Mouse (Mus musculus) kidney, postnatal 14 days (tissue): ENCODE measurements around the gene Gm20696.

ENCODE experiments used
- DNase-seq: peaks from one replicate; pipeline ENCODE4 v3.0.0; 2022; ENCODE audit warnings: mixed read lengths

Gm20696 gene

DNA sequence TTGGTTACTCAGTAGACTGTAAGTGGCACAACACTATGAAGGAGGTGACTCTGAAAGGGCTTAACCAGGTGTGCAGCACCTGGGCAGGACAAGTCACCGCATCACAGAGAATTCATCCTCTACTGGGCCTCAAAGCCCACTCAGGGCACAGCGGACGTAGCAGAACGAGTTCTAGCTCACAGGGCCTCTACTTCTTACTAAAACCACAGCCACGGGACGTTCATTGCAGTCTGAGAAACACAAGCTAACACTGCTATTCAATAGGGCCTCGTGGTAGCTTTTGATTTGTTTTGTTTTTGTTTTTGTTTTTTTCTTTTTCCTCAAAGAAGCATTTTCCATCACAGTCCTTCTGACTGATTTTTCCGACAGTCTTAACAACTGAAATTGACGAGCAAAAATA, 233.6 kb downstream of the Gm20696 start:
- DNase-seq: no peak

DNA sequence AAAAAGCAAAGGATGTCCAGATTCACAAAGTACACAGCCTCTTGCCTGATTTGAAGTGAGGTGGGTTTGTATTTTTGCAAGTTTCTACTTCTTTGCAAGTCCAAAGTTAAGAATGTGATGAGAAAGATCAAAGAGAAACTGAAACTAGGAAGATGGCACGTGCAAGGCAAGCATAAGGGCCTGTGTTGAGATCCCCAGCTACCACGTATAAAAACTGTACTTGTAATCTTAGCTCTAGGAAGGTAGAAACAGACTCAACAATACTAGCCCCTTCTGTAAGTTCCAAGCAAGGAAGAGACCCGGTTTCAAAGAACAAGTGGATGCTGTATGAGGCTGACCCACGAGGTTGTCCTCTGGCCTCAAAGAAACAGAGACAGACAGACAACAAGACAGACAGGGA, 234.7 kb downstream of the Gm20696 start:
- no peak for DNase-seq

DNA sequence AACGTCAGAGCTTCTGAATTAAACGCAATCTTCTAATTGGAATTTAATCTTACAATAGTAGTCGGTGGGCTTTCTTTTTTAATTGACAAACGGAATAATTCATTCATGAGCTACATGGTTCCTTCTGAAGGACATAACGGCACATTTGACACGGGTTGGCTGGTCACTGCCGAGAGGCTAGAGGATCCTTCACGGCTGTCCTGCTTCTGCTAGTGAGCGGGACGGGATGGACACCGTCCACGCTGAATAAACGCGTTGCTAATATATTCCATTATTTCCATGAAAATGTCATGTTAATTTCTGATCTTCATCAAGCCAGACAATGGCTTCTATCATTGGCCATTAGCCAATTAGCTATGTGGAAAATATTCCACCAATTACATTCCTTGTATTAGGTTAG, 236.0 kb downstream of the Gm20696 start:
- no peak for DNase-seq

DNA sequence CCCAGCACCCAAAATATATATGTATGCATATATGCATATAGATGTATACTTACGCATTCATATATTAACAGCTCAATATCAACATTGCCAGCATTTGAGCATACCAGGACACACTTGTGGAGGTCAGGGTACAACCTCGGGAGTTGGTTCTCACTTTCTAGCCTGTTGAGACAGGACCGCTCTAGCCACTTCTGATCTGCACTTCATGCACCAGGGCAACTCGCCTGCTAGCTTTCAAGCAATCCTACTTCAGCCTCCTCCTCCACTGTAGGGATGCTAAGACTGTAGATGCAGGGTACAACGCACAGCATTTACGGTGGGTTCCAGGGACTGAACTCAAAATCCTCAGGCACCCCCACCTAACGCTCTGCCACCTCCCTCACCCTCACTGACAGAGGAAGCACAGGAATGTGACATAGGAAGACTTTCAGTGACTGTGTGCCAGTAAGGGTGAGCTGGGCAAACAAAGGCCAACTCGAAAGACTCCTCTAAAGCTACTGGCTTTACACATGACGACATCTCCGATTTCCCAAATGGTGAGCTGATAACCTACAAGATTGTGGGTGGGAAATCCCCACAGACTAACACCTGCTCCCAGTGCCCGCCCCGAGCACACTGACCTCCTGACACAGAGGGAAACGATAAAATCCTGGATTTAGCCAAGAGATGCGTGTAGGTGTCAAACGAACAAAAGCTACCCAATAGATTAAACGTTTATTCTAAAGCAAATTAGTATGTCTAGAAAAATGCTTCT, 237.0 kb downstream of the Gm20696 start:
- no peak for DNase-seq

DNA sequence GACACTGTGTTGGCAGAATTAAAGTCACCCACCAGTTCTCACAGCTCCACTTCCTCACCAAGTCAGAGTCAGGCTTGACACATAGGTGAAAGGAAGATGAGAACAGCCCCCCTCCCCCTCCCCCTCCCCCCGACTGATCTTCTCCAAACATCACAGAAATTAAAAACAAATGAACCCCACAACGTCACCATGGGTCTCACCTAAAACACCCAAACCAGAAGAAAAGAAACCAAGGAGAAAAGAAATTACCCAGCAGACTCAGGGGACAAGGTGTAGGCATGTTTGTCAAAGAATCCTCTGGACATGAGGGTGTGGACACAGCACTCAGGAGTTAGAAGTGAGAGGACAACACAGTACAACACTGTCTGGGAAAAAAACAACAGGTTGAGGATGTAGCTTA, 237.6 kb downstream of the Gm20696 start:
- DNase-seq: no peak

DNA sequence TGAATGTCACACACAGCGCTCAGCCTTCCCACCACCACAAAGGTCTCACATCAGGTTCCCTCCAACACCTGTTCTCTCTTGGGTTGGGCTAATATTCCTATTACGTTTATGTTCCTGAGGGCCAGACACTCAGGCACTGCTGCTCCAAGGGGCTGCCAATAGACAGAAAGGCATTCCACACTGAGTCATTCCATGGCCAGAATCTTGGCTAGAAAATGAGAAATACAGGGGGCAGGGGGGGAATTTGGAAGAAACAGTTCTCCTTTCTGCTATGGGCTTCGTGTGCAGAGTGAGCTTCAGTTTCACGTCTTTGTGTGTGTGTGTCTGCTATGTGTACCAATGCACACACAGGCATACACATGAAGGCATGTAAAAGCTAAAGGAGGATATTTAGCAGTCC, 239.3 kb downstream of the Gm20696 start:
- DNase-seq: no peak

DNA sequence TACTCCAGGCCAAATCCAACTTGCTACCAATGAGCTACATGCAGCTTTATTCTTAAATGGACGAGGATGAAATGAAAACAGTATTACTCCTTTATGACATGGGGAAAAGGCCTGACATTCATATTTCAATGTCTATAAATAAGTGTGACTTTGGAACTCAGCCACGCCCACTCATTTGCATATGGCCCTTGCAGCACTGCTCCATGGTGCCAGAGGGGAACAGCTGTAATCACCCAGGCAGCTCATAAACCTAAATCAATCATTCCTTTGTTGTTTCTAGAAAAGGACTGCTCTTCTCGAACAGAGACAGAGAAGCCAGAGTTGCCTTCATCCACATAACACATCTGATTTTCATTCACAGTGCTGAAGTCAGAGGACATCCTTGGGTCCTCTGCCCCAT, 241.6 kb downstream of the Gm20696 start:
- DNase-seq: no peak

DNA sequence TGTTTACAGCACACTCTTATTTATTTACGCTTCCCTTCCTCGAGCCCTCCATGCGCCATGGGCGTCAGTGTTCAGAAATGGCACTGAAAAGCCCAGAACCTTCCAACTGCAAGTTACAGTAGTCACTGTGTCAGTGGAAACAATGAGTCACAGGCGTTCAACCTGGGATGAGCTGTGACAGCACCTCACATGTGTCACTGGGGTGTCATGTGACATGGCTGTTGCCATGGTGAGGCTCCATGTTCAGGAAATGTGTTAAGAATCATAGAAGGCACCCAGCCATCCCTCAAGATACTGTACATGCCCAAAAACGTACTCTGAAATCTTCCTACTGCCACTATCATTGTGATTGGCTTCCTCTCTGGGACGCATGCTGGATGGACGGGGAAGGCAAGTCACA, 245.9 kb downstream of the Gm20696 start:
- no peak for DNase-seq

DNA sequence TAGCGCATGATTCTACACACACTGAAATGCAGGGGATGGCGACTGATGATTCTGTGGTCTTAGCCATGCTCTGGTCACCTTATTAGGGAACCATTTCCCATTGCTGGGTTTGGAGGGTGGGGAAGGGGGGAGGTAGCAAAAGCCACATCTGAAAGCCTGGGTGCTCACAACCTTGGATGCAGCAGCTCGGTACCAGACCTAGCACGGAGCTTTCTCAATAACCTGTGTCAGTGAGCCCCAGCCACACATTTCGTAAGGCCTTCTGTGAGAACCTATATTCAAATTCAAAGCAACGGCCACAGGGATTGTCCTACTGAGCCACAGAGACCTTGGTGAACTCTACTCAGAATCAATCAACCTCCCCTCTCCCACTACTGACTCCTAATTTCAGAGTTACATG, 254.0 kb downstream of the Gm20696 start:
- no peak for DNase-seq

DNA sequence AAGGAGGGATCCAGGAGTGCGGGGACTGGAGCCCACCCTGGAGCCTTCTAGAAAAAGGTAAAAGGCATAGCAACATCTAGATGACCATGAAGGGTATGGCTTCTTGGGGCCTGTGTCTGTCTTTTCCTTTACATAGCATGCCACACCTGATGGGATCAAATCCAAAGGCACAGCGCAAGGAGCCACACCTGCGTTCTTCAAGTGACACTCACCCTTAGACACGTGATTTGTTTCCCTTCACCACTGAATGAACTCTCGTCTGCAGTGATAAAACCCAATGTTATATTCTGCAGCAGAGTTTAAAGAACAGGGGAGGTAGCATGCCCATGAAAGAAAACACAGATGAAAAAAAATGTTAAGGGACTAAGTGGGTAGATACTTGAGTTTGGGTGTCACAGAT, 257.0 kb downstream of the Gm20696 start:
- no peak for DNase-seq

DNA sequence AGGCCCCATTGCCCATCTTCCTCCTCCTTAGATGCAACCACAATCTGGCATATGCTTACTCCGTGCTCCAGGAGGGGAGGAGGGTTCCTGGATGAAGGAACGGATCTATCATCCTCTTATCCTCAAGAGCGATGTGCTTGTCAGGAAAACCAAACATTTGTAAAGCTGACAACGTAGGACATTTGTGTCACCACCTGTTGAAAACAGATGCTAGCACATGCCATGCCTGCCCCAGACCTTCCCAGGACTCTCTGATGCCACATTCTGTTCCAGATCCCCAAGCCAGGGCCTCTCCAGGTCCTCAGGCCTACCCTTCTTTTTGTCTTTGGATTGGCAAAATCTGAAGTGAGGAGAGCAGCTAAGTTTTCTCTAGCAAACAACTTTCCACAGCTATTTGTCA, 257.7 kb downstream of the Gm20696 start:
- DNase-seq: no peak

DNA sequence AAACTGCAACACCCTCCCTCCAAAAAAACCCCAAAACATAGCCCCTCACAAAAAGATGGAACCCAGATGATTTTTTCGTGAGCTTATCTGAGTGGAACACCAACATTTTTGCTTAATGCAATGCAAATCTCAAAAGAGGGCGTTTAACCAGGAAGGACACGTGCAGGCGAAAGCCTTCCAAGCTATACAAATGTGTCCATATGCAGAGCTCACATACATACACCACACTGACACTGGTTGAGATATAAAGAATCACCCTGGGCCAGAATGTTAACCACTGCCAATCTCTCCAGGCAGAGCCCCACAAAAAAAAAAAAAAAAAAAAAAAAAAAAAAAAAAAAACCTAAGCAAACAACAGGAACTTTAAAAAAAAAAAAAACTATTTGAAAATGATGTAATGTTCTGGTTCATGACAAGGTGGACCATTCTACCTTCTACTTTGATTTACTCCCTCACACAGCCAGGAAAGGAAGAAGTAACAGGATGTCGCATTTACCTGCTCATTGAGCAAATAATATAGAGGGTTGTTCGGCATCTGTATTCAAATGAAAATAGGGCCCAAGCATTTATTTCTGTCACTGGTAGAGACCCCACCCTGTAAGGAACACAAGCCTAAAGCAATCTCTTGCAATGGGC, 262.7 kb downstream of the Gm20696 start:
- DNase-seq: no peak

DNA sequence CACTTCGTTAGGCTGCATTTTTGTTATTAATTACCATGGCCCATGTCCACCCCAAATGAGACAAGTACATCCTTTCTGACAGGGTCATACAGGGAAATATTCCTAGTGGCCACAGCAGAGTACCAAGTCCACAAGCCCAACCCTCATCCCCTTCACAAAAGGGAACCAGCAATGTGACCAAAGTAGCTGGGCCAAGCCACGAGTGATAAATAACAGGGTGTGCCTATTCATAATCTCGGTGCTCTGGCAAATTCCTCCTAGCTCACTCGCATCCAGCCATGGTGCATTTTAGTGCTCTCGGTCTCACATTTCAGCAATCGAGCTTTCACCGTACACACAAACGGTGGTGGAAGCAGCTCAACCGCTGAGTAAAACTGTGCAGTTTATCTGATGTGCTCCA, 263.7 kb downstream of the Gm20696 start:
- DNase-seq: no peak

DNA sequence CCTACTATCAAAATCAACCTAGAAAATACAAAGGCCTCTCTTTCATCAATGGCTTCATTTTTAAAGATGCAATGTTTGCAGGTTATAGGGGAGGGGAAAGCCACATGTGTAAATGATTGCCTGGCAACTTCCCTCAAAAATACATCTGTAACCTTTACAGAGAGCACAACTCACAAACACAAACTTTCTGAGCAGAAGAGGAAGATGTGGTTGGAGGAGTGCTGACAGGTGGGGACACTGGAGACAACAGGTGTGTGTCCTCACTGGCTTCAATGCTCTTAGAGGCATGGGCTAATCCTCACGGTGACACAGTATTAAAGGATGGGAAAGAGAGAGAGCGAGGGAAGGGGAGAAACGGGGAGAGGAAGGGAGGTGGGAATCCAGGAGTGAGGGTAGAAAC, 264.2 kb downstream of the Gm20696 start:
- DNase-seq: no peak

DNA sequence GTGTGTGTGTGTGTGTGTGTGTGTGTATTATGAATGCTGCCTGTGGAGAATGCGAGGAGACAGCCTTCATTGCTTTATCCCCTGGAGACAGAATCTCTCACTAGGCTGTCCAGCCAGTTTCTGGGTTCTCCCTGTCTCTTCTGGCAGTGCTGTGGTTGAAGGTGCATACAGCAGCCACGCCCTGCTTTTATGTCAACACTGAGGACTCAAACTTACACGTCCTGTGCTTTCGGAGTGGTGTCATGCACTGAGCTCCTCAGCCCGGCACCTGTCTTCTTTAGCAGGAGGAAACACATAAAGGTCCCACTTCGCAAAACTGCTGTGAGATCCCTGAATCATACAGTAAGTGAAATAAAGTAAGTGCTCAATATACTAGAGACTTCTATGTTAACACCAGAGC, 264.8 kb downstream of the Gm20696 start:
- DNase-seq: no peak

DNA sequence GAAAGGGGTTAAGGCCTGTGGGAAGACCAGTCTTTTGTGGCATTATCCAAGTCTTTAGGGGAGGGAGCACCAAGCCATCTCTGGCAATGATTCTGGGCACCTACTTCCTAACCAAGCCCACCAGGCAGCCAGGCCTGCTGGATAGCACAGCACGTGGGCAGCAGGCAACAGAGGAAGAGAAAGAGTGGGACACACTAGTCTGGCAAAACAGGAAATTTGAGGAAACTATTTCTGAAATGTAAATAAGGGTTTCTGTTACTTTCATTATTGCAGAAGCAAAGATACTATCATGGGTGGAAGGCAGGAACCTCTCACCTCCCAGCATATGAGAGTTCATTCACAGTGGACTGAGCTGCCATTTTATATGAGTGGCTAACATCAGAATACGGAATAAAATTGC, 265.4 kb downstream of the Gm20696 start:
- no peak for DNase-seq

DNA sequence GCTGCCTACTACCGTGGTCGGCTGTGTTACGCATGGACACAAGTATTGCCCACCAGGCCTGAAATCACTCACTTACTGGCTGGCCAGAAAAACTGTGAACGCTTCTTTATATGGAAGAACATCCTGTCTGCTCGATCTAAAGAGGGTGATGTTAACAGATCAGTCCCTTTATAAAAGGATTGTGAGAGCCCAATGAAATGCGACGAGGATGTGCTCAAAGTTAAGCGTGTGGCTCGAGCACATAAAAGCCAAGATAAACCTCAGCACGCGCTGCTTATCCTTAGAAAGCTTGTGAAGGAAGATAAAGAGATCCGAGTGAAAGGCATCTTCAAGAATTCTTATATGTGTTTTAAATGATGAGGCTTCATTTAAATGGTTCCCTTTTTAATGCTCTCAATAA, 270.9 kb downstream of the Gm20696 start:
- DNase-seq: no peak

DNA sequence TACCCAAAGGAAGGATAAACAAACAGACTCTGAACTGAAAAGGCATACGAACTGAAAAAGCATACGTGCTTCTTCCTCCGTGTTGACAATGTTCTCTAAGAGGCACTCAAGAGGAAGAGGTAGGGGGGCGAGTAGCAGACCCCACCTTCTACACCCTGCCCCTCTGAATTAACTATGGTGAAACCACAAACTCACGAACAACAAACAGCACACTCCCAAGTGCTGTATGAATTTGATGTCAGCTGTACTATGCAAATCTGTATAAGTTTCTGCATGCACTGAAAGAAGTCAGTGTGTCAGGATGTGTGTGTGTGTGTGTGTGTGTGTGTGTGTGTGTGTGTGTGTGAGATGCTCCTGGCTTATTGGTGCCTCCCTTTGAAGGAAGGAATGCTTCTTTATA, 271.8 kb downstream of the Gm20696 start:
- no peak for DNase-seq

DNA sequence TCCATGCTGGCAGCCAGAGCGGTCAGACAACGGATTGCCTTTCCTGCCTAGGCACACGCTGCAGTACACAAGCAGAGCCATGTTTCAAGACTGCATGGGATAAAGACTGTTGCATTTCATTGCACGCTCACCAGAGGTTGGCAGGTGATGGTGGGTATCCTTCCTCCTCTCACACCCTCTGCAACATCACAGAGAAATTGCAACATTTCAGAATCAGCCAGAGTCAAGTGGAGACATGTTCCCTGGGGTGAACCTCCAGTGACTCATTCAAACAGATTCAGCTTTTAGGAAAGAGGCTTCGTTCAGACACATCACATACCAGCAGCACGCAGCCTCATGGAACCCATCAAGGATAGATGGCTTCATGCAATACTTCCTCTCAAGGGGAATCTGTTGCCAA, 274.1 kb downstream of the Gm20696 start:
- no peak for DNase-seq

DNA sequence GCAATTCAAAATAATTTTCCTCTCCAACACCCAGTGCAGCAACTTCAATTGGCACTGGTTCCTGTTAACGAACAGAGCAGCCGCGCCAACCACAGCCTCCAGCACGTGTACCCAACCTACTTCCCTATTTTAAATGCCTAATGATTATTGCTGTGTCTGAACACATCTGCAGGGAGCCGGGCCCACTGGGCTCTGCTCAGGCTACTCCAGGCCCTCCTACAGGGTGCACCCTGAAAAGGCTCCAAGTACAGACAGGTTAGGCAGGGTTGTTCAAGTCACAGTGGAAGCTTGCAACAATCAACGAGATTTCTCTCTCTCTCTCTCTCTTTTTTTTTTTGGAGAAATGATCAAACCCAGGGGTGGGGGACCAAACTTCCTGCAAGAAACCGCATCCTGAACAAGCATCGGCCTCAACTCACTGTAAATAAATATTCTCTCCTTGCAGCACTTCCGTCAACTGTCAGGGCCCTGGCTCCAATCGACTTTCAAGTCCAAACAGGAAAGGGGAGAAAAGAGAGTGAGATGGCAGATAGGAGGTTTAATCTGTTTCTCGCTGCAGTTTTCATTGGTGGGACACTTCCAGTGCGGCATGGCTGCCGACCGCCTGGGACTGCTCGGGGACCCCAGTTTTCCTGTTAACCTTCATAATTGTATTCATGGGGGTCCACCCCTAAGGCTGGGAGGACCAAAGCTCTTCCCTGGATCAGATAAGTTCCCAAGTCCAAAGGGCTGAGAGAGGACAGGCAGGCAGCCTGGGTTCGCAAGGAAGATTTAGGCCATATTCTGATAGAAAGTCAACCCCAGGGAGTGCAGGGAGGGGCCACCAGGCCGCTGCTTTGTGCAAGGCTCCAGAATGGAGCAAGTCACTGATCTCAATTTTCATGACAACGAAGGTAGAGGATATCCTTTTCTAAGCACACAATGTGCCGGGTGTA, 277.6 kb downstream of the Gm20696 start:
- peak; percentile 29 for DNase-seq

DNA sequence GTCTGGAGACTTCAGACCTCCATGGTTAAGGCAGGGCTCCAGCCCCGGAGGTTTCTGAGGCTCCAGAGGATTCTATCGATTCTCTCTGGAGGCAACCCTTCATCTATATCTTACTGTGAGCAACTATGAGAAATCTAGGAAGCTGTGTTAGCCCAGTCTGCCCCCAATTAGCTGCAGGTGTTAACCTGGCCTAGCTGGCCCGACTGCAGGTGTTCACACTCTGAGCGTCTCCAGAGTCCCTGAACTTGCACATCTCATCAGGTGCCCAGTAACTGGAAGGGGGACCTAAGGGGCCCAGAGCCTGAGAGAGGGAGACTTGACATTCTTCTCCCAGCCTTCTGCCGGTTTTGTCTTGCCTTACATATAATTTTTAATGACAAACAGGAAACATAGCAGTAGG, 278.6 kb downstream of the Gm20696 start:
- no peak for DNase-seq

DNA sequence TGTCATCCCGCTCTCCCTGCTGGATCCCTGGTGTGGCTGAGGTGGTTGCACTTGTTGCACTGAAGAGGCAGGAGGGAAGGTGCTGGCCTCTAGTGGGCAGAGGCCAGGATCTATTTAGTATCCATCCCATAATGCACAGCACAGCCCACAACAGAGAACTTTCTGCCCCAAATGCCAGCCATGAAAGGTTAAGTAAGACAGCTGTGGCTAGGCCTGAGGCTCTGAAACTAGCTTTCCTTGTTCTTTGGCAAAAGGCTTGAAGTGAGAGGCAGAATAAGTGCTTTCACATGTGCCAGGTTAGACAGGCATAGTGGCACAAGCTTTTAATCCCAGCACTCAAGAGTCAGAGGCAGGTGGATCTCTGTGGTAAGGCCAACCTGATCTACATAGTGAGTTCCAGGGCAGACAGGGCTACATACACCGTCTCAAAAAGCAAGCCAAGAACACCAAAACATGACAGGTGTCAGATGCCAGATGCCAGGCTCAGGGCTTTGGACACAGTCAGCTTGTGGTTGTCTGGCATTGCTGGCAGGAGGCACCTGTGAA, 281.5 kb downstream of the Gm20696 start:
- peak; percentile 38 for DNase-seq

DNA sequence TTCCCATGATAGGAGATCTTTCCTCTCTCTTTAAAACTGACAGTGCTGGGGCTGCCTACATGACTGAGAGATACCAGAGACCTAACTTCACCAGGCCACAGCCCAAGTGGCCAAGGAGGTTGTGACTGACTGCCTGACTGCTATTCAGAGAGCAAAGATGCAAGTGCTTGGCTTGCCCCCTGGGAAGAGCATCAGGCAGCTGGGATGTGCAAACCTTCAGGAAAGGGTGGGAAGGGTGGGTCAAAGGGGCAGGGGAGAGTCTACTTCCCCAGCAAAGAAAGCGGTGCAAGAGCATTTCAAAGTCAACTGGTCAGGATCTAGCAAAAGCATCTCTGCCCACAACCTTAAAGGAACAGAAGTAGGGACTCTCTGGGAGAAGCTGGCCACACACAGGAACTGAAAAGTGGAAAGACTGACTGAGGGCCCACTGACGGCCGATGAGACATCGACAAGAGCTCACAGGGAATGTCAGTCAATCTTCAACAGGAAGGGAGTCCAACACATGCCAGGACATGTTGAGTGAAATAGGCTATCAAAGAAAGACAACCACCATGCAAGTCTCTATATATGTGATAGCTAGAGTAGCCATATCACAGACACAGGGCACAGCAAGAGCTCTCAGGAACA, 282.6 kb downstream of the Gm20696 start:
- DNase-seq: no peak
